7 mouse cellular contexts compared by ENCODE assay signal in genomic region chr9:77655935-77656288, GRCm38 (mm10). TPM values are rescaled to one million over a fixed set of nuclear protein-coding genes. Genes with fewer than 3 reads are reported as not detected.
DNase-seq lines count a peak whose midpoint lies in the region; ATAC-seq lines count a peak whose summit lies in the region.

No protein-coding gene starts in this region.

- H3K4me1 ChIP-seq in forebrain, embryonic 10.5 days: peaks cover 11% of the 10 kb centered on the region
- peaks cover 4% of the 10 kb centered on the region; the same call in 1 of the 2 replicates for H3K4me1 ChIP-seq in hindbrain, embryonic 13.5 days (replicated peaks)

- peak; percentile 53 for ATAC-seq in hindbrain, embryonic 13.5 days (ENCODE audit: low FRiP score)

- H3K9me3 ChIP-seq in forebrain, embryonic 10.5 days: no peaks in the 10 kb centered on the region
- no peaks in the 10 kb centered on the region for H3K9me3 ChIP-seq in hindbrain, embryonic 13.5 days

- peak; percentile 28 for DNase-seq in MEL-GATA-1-ER (ENCODE audit: extremely low read depth, low read depth)
- DNase-seq in brain, embryonic 18.5 days (ENCODE audit: low read depth, low spot score): peak; percentile 61
- peak; percentile 50 for DNase-seq in forebrain, embryonic 10.5 days (ENCODE audit: extremely low spot score, low spot score)
- DNase-seq in left cerebral cortex, adult 11 months (ENCODE audit: low spot score): peak; percentile 13
- DNase-seq in lung, postnatal 36 days: peak; percentile 69
- peak; percentile 57 for DNase-seq in right cerebral cortex, adult 18-20 months

- H3K27ac ChIP-seq in forebrain, embryonic 10.5 days: peak overlapping the region; percentile 83; the same call in 1 of the 2 replicates
- no peak overlapping the region for H3K27ac ChIP-seq in hindbrain, embryonic 13.5 days

- H3K4me3 ChIP-seq in forebrain, embryonic 10.5 days: peak overlapping the region; percentile 76
- H3K4me3 ChIP-seq in hindbrain, embryonic 13.5 days: peak overlapping the region; percentile 65

- H3K36me3 ChIP-seq in forebrain, embryonic 10.5 days (replicated peaks): no peaks in the 10 kb centered on the region
- no peaks in the 10 kb centered on the region for H3K36me3 ChIP-seq in hindbrain, embryonic 13.5 days

- WGBS in forebrain, embryonic 10.5 days: 1% methylated on average over 7 of the region's 7 CpGs
- WGBS in hindbrain, embryonic 13.5 days: under 1% methylated on average over 7 of the region's 7 CpGs

- H3K4me2 ChIP-seq in hindbrain, embryonic 13.5 days: peak overlapping the region; percentile 99

- H3K9ac ChIP-seq in hindbrain, embryonic 13.5 days: peak overlapping the region; percentile 75

- peaks cover 23% of the 10 kb centered on the region for H3K27me3 ChIP-seq in forebrain, embryonic 10.5 days (ENCODE audit: poor library complexity, severe bottlenecking)
- H3K27me3 ChIP-seq in hindbrain, embryonic 13.5 days: peaks cover 13% of the 10 kb centered on the region; the same call in 1 of the 2 replicates

RNA-seq across cellular contexts. Expression of gene Klhl31, which starts 19.6 kb away (rescaled TPM):
- polyA plus RNA-seq in forebrain, embryonic 10.5 days (2016; fragmentation: Nextera tagmentation; extraction: Ambion mirVana): 0.20 and 0.22 TPM in 2 replicates
- polyA plus RNA-seq in hindbrain, embryonic 13.5 days (2015; fragmentation: Nextera tagmentation; extraction: Ambion mirVana): 0.17 and 0.48 TPM in 2 replicates

Comparison
In these comparisons a context has a peak if more than half of its experiments do, and no peak if none do; other contexts are left out.
1. DNase-seq: peak in every context shown above with its lines; median percentile 69 in lung, postnatal 36 days; 61 in brain, embryonic 18.5 days; 57 in right cerebral cortex, adult 18-20 months; 50 in forebrain, embryonic 10.5 days; 28 in MEL-GATA-1-ER; 13 in left cerebral cortex, adult 11 months.